Mouse (Mus musculus): Measurements from ENCODE around the gene Vtcn1. TPM values are rescaled to one million over a fixed set of nuclear protein-coding genes. Genes with fewer than 3 reads are reported as not detected.

Gene Vtcn1
- polyA plus RNA-seq, 1 experiment: 0.30 TPM

- Histone ChIP-seq H3K4me1 (ENCODE audit: control insufficient read depth, insufficient read depth, low read length) (no peaks in the 10 kb centered on the region), H3K36me3 (ENCODE audit: control insufficient read depth, insufficient read depth, low read length, poor library complexity, severe bottlenecking) (no peaks in the 10 kb centered on the region), H3K27ac (ENCODE audit: insufficient read depth, low read length) (no peak overlapping the region), H3K4me3 (ENCODE audit: low read depth, low read length) (no peak overlapping the region), H3K9ac (ENCODE audit: low read depth, poor library complexity, severe bottlenecking) (no peak overlapping the region), H3K9me3 (replicated peaks; ENCODE audit: control insufficient read depth, insufficient read depth, low read length, poor library complexity, severe bottlenecking) (no peaks in the 10 kb centered on the region), H3K27me3 (ENCODE audit: control insufficient read depth, insufficient read depth, low read length, poor library complexity, severe bottlenecking) (no peaks in the 10 kb centered on the region)
- peak; percentile 68 for TF ChIP-seq CTCF (IDR thresholded peaks at IDR 0.05; ENCODE audit: low read depth, low read length)
- no peak for TF ChIP-seq POLR2A (IDR thresholded peaks at IDR 0.05; ENCODE audit: insufficient read depth, low read length)
Observed at GRCm38 (mm10) chr3:100906916-100907315, 81.7 kb downstream of the Vtcn1 start.

- H3K4me3 ChIP-seq (ENCODE audit: low read depth, low read length): no peak overlapping the region
- H3K9me3 ChIP-seq (replicated peaks; ENCODE audit: control insufficient read depth, insufficient read depth, low read length, poor library complexity, severe bottlenecking): no peaks in the 10 kb centered on the region
- no peaks in the 10 kb centered on the region for H3K36me3 ChIP-seq (ENCODE audit: control insufficient read depth, insufficient read depth, low read length, poor library complexity, severe bottlenecking)
- no peak for TF ChIP-seq POLR2A (IDR thresholded peaks at IDR 0.05; ENCODE audit: insufficient read depth, low read length)
- TF ChIP-seq EP300 (IDR thresholded peaks at IDR 0.05; ENCODE audit: insufficient read depth, low read depth, low read length): no peak
- no peak for TF ChIP-seq CTCF (IDR thresholded peaks at IDR 0.05; ENCODE audit: low read depth, low read length)
- no peaks in the 10 kb centered on the region for H3K4me1 ChIP-seq (ENCODE audit: control insufficient read depth, insufficient read depth, low read length)
- no peak overlapping the region for H3K27ac ChIP-seq (ENCODE audit: insufficient read depth, low read length)
- no peaks in the 10 kb centered on the region for H3K27me3 ChIP-seq (ENCODE audit: control insufficient read depth, insufficient read depth, low read length, poor library complexity, severe bottlenecking)
- H3K9ac ChIP-seq (ENCODE audit: low read depth, poor library complexity, severe bottlenecking): no peak overlapping the region
Observed at GRCm38 (mm10) chr3:100908594-100908993, 83.3 kb downstream of the Vtcn1 start.

GRCm38 (mm10) chr3:100910621-100911020, 85.4 kb downstream of the Vtcn1 start:
- H3K9ac ChIP-seq (ENCODE audit: low read depth, poor library complexity, severe bottlenecking): no peak overlapping the region
- H3K36me3 ChIP-seq (ENCODE audit: control insufficient read depth, insufficient read depth, low read length, poor library complexity, severe bottlenecking): no peaks in the 10 kb centered on the region
- H3K4me3 ChIP-seq (ENCODE audit: low read depth, low read length): no peak overlapping the region
- TF ChIP-seq POLR2A (IDR thresholded peaks at IDR 0.05; ENCODE audit: insufficient read depth, low read length) (no peak), EP300 (IDR thresholded peaks at IDR 0.05; ENCODE audit: insufficient read depth, low read depth, low read length) (no peak)
- no peaks in the 10 kb centered on the region for H3K9me3 ChIP-seq (replicated peaks; ENCODE audit: control insufficient read depth, insufficient read depth, low read length, poor library complexity, severe bottlenecking)
- no peaks in the 10 kb centered on the region for H3K4me1 ChIP-seq (ENCODE audit: control insufficient read depth, insufficient read depth, low read length)
- H3K27ac ChIP-seq (ENCODE audit: insufficient read depth, low read length): no peak overlapping the region
- H3K27me3 ChIP-seq (ENCODE audit: control insufficient read depth, insufficient read depth, low read length, poor library complexity, severe bottlenecking): no peaks in the 10 kb centered on the region

GRCm38 (mm10) chr3:100911026-100911425, 85.8 kb downstream of the Vtcn1 start:
- Histone ChIP-seq H3K27ac (ENCODE audit: insufficient read depth, low read length) (no peak overlapping the region), H3K36me3 (ENCODE audit: control insufficient read depth, insufficient read depth, low read length, poor library complexity, severe bottlenecking) (no peaks in the 10 kb centered on the region), H3K9ac (ENCODE audit: low read depth, poor library complexity, severe bottlenecking) (no peak overlapping the region), H3K27me3 (ENCODE audit: control insufficient read depth, insufficient read depth, low read length, poor library complexity, severe bottlenecking) (no peaks in the 10 kb centered on the region), H3K4me1 (ENCODE audit: control insufficient read depth, insufficient read depth, low read length) (no peaks in the 10 kb centered on the region), H3K9me3 (replicated peaks; ENCODE audit: control insufficient read depth, insufficient read depth, low read length, poor library complexity, severe bottlenecking) (no peaks in the 10 kb centered on the region), H3K4me3 (ENCODE audit: low read depth, low read length) (no peak overlapping the region)
- TF ChIP-seq EP300 (IDR thresholded peaks at IDR 0.05; ENCODE audit: insufficient read depth, low read depth, low read length): no peak
- TF ChIP-seq POLR2A (IDR thresholded peaks at IDR 0.05; ENCODE audit: insufficient read depth, low read length): no peak
- no peak for TF ChIP-seq CTCF (IDR thresholded peaks at IDR 0.05; ENCODE audit: low read depth, low read length)

GRCm38 (mm10) chr3:100911498-100912213, 86.4 kb downstream of the Vtcn1 start:
- Histone ChIP-seq H3K9me3 (replicated peaks; ENCODE audit: control insufficient read depth, insufficient read depth, low read length, poor library complexity, severe bottlenecking) (no peaks in the 10 kb centered on the region), H3K4me1 (ENCODE audit: control insufficient read depth, insufficient read depth, low read length) (no peaks in the 10 kb centered on the region), H3K27ac (ENCODE audit: insufficient read depth, low read length) (no peak overlapping the region), H3K27me3 (ENCODE audit: control insufficient read depth, insufficient read depth, low read length, poor library complexity, severe bottlenecking) (no peaks in the 10 kb centered on the region), H3K9ac (ENCODE audit: low read depth, poor library complexity, severe bottlenecking) (no peak overlapping the region), H3K36me3 (ENCODE audit: control insufficient read depth, insufficient read depth, low read length, poor library complexity, severe bottlenecking) (no peaks in the 10 kb centered on the region), H3K4me3 (ENCODE audit: low read depth, low read length) (no peak overlapping the region)
- TF ChIP-seq EP300 (IDR thresholded peaks at IDR 0.05; ENCODE audit: insufficient read depth, low read depth, low read length) (no peak), CTCF (IDR thresholded peaks at IDR 0.05; ENCODE audit: low read depth, low read length) (no peak), POLR2A (IDR thresholded peaks at IDR 0.05; ENCODE audit: insufficient read depth, low read length) (no peak)

GRCm38 (mm10) chr3:100916844-100917243, 91.6 kb downstream of the Vtcn1 start:
- Histone ChIP-seq H3K9ac (ENCODE audit: low read depth, poor library complexity, severe bottlenecking) (no peak overlapping the region), H3K4me3 (ENCODE audit: low read depth, low read length) (no peak overlapping the region), H3K9me3 (replicated peaks; ENCODE audit: control insufficient read depth, insufficient read depth, low read length, poor library complexity, severe bottlenecking) (no peaks in the 10 kb centered on the region), H3K4me1 (ENCODE audit: control insufficient read depth, insufficient read depth, low read length) (no peaks in the 10 kb centered on the region), H3K27me3 (ENCODE audit: control insufficient read depth, insufficient read depth, low read length, poor library complexity, severe bottlenecking) (no peaks in the 10 kb centered on the region), H3K27ac (ENCODE audit: insufficient read depth, low read length) (no peak overlapping the region), H3K36me3 (ENCODE audit: control insufficient read depth, insufficient read depth, low read length, poor library complexity, severe bottlenecking) (no peaks in the 10 kb centered on the region)
- TF ChIP-seq EP300 (IDR thresholded peaks at IDR 0.05; ENCODE audit: insufficient read depth, low read depth, low read length) (no peak), POLR2A (IDR thresholded peaks at IDR 0.05; ENCODE audit: insufficient read depth, low read length) (no peak), CTCF (IDR thresholded peaks at IDR 0.05; ENCODE audit: low read depth, low read length) (no peak)
